ENCODE assay signal across 29 mouse cellular contexts in the genomic region with DNA sequence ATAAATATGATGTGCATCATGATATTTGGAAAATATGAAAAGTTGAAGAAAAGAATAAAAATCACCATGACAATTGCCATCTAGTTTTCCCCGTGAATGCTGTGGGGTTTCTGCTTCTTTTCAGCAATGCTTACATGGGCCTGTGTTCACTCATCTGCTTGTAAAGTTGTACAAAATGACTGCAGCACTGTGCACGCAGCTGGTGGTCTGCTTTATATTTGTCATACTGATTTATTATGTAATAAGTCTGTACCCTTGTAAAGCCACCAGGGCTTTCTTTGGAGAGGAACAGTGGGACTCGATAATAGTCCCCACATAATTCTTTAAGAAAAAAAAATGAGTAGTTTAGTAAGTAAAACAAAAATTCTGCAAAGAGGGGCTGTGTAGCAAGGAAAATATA.
DNase-seq lines count a peak whose midpoint lies in the region; ATAC-seq and TF ChIP-seq lines count a peak whose summit lies in the region.
"Had no signal": no experiment of that assay in that cellular context is flagged by ENCODE, and none has a peak within 500 bp of the region (broad histone marks: within the 10 kb centered on the region; RNA-seq: fewer than 3 reads in every experiment).

No protein-coding gene starts in this region.

- peak; percentile 23 for DNase-seq in embryo, embryonic 11 days
- no peak for DNase-seq in embryo, embryonic 10 days (ENCODE audit: low spot score)
- DNase-seq in limb, embryonic 11.5 days (ENCODE audit: low spot score): peak; percentile 39
- DNase-seq in limb, embryonic 10.5 days (ENCODE audit: low spot score): no peak
- DNase-seq in forelimb bud, embryonic 11.5 days (ENCODE audit: low read depth, low spot score): peak; percentile 59
- DNase-seq in gastrocnemius, adult 2 months: no peak
- DNase-seq in thymus, postnatal 10 days (ENCODE audit: low spot score in 2 of 2): no peak
- DNase-seq: adrenal gland, postnatal 10 days; adrenal gland, postnatal 36 days; B cell, adult 2 months; cerebellum, adult 18-20 months; cerebellum, adult 9-10 months; cerebellum, postnatal 14 days; gastrocnemius, postnatal 25 days; heart, adult 18-20 months; heart, postnatal 10 days; heart, postnatal 36 days had no signal

- H3K4me2 ChIP-seq in limb, embryonic 11.5 days (ENCODE audit: low read depth, severe bottlenecking): no peak overlapping the region
- H3K4me2 ChIP-seq: embryonic facial prominence, embryonic 13.5 days; forebrain, embryonic 12.5 days; forebrain, embryonic 15.5 days; heart, embryonic 12.5 days; heart, embryonic 15.5 days; hindbrain, embryonic 13.5 days had no signal

- no peak overlapping the region for H3K9ac ChIP-seq in limb, embryonic 11.5 days (ENCODE audit: low read length)
- H3K9ac ChIP-seq: embryonic facial prominence, embryonic 13.5 days; forebrain, embryonic 12.5 days; forebrain, embryonic 15.5 days; heart, embryonic 12.5 days; heart, embryonic 15.5 days; hindbrain, embryonic 13.5 days had no signal

- H3K9me3 ChIP-seq in limb, embryonic 11.5 days (ENCODE audit: control insufficient read depth, low read length): no peaks in the 10 kb centered on the region
- H3K9me3 ChIP-seq in limb, embryonic 10.5 days (replicated peaks): no peaks in the 10 kb centered on the region
- H3K9me3 ChIP-seq: embryonic facial prominence, embryonic 10.5 days; embryonic facial prominence, embryonic 13.5 days; forebrain, embryonic 12.5 days; forebrain, embryonic 15.5 days; G1E; heart, embryonic 12.5 days; heart, embryonic 15.5 days; hindbrain, embryonic 10.5 days; hindbrain, embryonic 13.5 days had no signal

- no peak overlapping the region for H3K27ac ChIP-seq in limb, embryonic 11.5 days (replicated peaks; ENCODE audit: low read depth, low read length)
- H3K27ac ChIP-seq in limb, embryonic 10.5 days: no peak overlapping the region
- H3K27ac ChIP-seq in gastrocnemius, adult 2 months: no peak overlapping the region
- H3K27ac ChIP-seq: embryonic facial prominence, embryonic 10.5 days; embryonic facial prominence, embryonic 13.5 days; forebrain, embryonic 12.5 days; forebrain, embryonic 15.5 days; heart, embryonic 15.5 days; hindbrain, embryonic 10.5 days; hindbrain, embryonic 13.5 days had no signal

- intact Hi-C loops in gastrocnemius, adult 2 months (cut with DNase I): no loop called here

- H3K27me3 ChIP-seq in limb, embryonic 11.5 days (ENCODE audit: control insufficient read depth, insufficient read depth, low read length): no peaks in the 10 kb centered on the region
- no peaks in the 10 kb centered on the region for H3K27me3 ChIP-seq in limb, embryonic 10.5 days (ENCODE audit: low read depth, poor library complexity, severe bottlenecking)
- H3K27me3 ChIP-seq: CH12.LX; embryonic facial prominence, embryonic 13.5 days; forebrain, embryonic 12.5 days; forebrain, embryonic 15.5 days; heart, embryonic 12.5 days; heart, embryonic 15.5 days; hindbrain, embryonic 13.5 days; Patski had no signal

- TF ChIP-seq CTCF in gastrocnemius, adult 2 months (IDR thresholded peaks at IDR 0.05): no peak

- 23% methylated on average over 3 of the region's 3 CpGs for WGBS in limb, embryonic 11.5 days
- WGBS in limb, embryonic 10.5 days: 38% methylated on average over 3 of the region's 3 CpGs

- peak; percentile 85; the same call in 1 of the 2 replicates for ATAC-seq in limb, embryonic 11.5 days (ENCODE audit: insufficient number of reproducible peaks, low FRiP score, low TSS enrichment, low read depth)
- ATAC-seq: forebrain, embryonic 15.5 days; Patski had no signal

- H3K36me3 ChIP-seq in limb, embryonic 11.5 days (ENCODE audit: control insufficient read depth, insufficient read depth, low read length): no peaks in the 10 kb centered on the region
- H3K36me3 ChIP-seq in limb, embryonic 10.5 days: no peaks in the 10 kb centered on the region
- H3K36me3 ChIP-seq: embryonic facial prominence, embryonic 10.5 days; embryonic facial prominence, embryonic 13.5 days; forebrain, embryonic 12.5 days; forebrain, embryonic 15.5 days; G1E; heart, embryonic 12.5 days; heart, embryonic 15.5 days; hindbrain, embryonic 10.5 days; hindbrain, embryonic 13.5 days had no signal

- H3K4me3 ChIP-seq in limb, embryonic 11.5 days (ENCODE audit: low read depth, low read length): no peak overlapping the region
- no peak overlapping the region for H3K4me3 ChIP-seq in limb, embryonic 10.5 days
- no peak overlapping the region for H3K4me3 ChIP-seq in gastrocnemius, adult 2 months
- H3K4me3 ChIP-seq: embryonic facial prominence, embryonic 10.5 days; embryonic facial prominence, embryonic 13.5 days; erythroblast, embryonic 14.5 days; forebrain, embryonic 12.5 days; forebrain, embryonic 15.5 days; heart, embryonic 12.5 days; heart, embryonic 15.5 days; hindbrain, embryonic 10.5 days; hindbrain, embryonic 13.5 days had no signal

- H3K4me1 ChIP-seq in limb, embryonic 11.5 days (ENCODE audit: control insufficient read depth, insufficient read depth, low read length): no peaks in the 10 kb centered on the region
- peaks cover 9% of the 10 kb centered on the region; the same call in 1 of the 2 replicates for H3K4me1 ChIP-seq in limb, embryonic 10.5 days
- H3K4me1 ChIP-seq: embryonic facial prominence, embryonic 10.5 days; embryonic facial prominence, embryonic 13.5 days; forebrain, embryonic 15.5 days; heart, embryonic 12.5 days; heart, embryonic 15.5 days; hindbrain, embryonic 10.5 days had no signal

Comparison
In these comparisons a context has a peak if more than half of its experiments do, and no peak if none do; other contexts are left out.
1. DNase-seq: peak in embryo, embryonic 11 days (single experiment), limb, embryonic 11.5 days (single experiment) and forelimb bud, embryonic 11.5 days (single experiment); none in embryo, embryonic 10 days (single experiment), limb, embryonic 10.5 days (single experiment), gastrocnemius, adult 2 months (single experiment) and thymus, postnatal 10 days (0 of 2).